Mouse (Mus musculus) heart, postnatal 0 days (tissue): ENCODE measurements around the gene Scarb2. TPM values are rescaled to one million over a fixed set of nuclear protein-coding genes. Genes with fewer than 3 reads are reported as not detected.

ENCODE experiments used
- ATAC-seq: fragments of 200-750 bp; cut with Nextera tagmentation; 2 replicates; pipeline ENCODE4 v1.8.0; 2017; ENCODE audit warnings: low read depth, moderate number of reproducible peaks, moderate library complexity; ENCODE audit not compliant: insufficient read depth
- DNase-seq: peaks from one replicate; pipeline ENCODE4 v3.0.0-alpha.2; 2016; ENCODE audit warnings: low spot score
- H3K27ac ChIP-seq: fragments of 300-500 bp; sonication (generic); 2 replicates; pipeline ENCODE4 v1.5.1; 2014; ENCODE audit warnings: low read depth, mild to moderate bottlenecking
- H3K27me3 ChIP-seq: fragments of 300-500 bp; sonication (generic); 2 replicates; pipeline ENCODE4 v1.6.1; 2014; ENCODE audit warnings: low read length, mixed read lengths; ENCODE audit not compliant: control insufficient read depth, insufficient read depth
- H3K36me3 ChIP-seq: fragments of 300-500 bp; sonication (generic); replicated peaks from 2 replicates; pipeline ENCODE4 v1.6.1; 2014; ENCODE audit warnings: low read length, mixed read lengths; ENCODE audit not compliant: control insufficient read depth, insufficient read depth
- H3K4me1 ChIP-seq: fragments of 300-500 bp; sonication (generic); 2 replicates; pipeline ENCODE4 v1.6.1; 2014; ENCODE audit warnings: antibody characterized with exemption; ENCODE audit not compliant: control insufficient read depth, insufficient read depth
- H3K4me2 ChIP-seq: fragments of 300-500 bp; sonication (generic); 2 replicates; pipeline ENCODE4 v1.6.1; 2014; ENCODE audit warnings: low read depth, mild to moderate bottlenecking, low read length, moderate library complexity
- H3K4me3 ChIP-seq: fragments of 300-500 bp; sonication (generic); 2 replicates; pipeline ENCODE4 v1.5.1; 2014; ENCODE audit warnings: low read depth, low read length
- H3K9ac ChIP-seq: fragments of 300-500 bp; sonication (generic); replicated peaks from 2 replicates; pipeline ENCODE4 v1.6.1; 2014; ENCODE audit warnings: low read depth, low read length, mixed read lengths
- H3K9me3 ChIP-seq: fragments of 300-500 bp; sonication (generic); replicated peaks from 2 replicates; pipeline ENCODE4 v1.6.1; 2016; ENCODE audit warnings: low read length; ENCODE audit not compliant: control insufficient read depth
- CTCF ChIP-seq: IDR thresholded peaks from 2 replicates; pipeline ENCODE4 v1.5.1; 2016; ENCODE audit warnings: antibody characterized with exemption, control low read depth, low read depth
- EP300 ChIP-seq: IDR thresholded peaks from 2 replicates; pipeline ENCODE4 v1.6.1; 2016; ENCODE audit warnings: antibody characterized with exemption, low read depth
- WGBS: fragments of 180-500 bp; shearing (Covaris S2); extraction: QIAGEN DNeasy Blood & Tissue Kit; methylation state at CpG from one replicate; pipeline ENCODE4 v1.1.7; 2014; 5-methylcytosine and 5-hydroxymethylcytosine counted together
- polyA plus RNA-seq: library from polyadenylated mRNA; unstranded; fragments of >200 nt; fragmentation: Nextera tagmentation; extraction: Ambion mirVana; gene quantifications from 2 replicates; pipeline ENCODE4 v1.2.1, GENCODE M21; 2015
- total RNA-seq: library from RNA; depleted of rRNA; stranded (reverse); fragments of >200 nt; gene quantifications from 2 replicates; pipeline ENCODE4 v1.2.3, GENCODE M21; 2014; ENCODE audit warnings: low replicate concordance

The Scarb2 gene
- total and polyA plus RNA-seq, 2 experiments from 2014 or later = 28.9 to 121 TPM

- ATAC-seq (peak; percentile 36), DNase-seq (no peak)
- Histone ChIP-seq H3K9me3 (no peaks in the 10 kb centered on the region), H3K9ac (peak overlapping the region; percentile 86), H3K27me3 (no peaks in the 10 kb centered on the region), H3K27ac (peak overlapping the region; percentile 84), H3K4me2 (peak overlapping the region; percentile 84), H3K36me3 (peaks cover 5% of the 10 kb centered on the region; the same call in 1 of the 2 replicates), H3K4me1 (peaks cover 7% of the 10 kb centered on the region; the same call in 1 of the 2 replicates), H3K4me3 (peak overlapping the region; percentile 97)
- TF ChIP-seq CTCF = no peak
- TF ChIP-seq EP300 = no peak
- under 1% methylated on average over 30 of the region's 39 CpGs for WGBS
These were observed 72.1 kb downstream of the Scarb2 start for GRCm38 (mm10) chr5:92434571-92434985.

- 1% methylated on average over 12 of the region's 12 CpGs for WGBS
- DNase-seq = no peak
- Histone ChIP-seq H3K27me3 (no peaks in the 10 kb centered on the region), H3K4me1 (peaks cover 7% of the 10 kb centered on the region; the same call in 1 of the 2 replicates), H3K27ac (peak overlapping the region; percentile 84; the same call in 1 of the 2 replicates), H3K4me3 (peak overlapping the region; percentile 97), H3K4me2 (peak overlapping the region; percentile 84), H3K9ac (peak overlapping the region; percentile 86), H3K36me3 (peaks cover 8% of the 10 kb centered on the region), H3K9me3 (no peaks in the 10 kb centered on the region)
- TF ChIP-seq CTCF (no peak), EP300 (no peak)
- ATAC-seq = no peak
These were observed 72.6 kb downstream of the Scarb2 start for GRCm38 (mm10) chr5:92434070-92434469.

DNA sequence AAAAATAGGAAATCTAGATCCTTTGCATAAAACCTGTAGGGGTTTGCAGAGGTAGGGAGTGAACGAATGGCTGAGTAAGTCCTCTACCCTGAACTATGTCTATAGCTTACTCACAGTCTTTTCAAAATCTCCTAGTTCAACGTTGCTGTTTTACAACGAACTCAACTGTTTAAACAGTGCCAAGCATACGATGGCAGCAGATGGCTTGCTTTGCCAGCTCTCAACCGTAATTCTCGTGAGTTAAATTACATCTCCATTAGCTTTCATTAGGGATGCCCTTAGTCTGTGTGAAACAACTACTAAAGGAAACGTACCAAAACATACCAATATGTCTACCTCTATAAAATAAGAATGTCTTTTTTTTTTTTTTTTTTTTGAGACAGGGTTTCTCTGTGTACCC lies 75.0 kb downstream of the Scarb2 start:
- no peaks in the 10 kb centered on the region for H3K27me3 ChIP-seq
- no peak for ATAC-seq
- WGBS = 80% methylated on average over 7 of the region's 7 CpGs
- peaks cover 7% of the 10 kb centered on the region; the same call in 1 of the 2 replicates for H3K4me1 ChIP-seq
- H3K9me3 ChIP-seq = no peaks in the 10 kb centered on the region
- TF ChIP-seq EP300 (no peak), CTCF (no peak)
- H3K9ac ChIP-seq = no peak overlapping the region
- DNase-seq = no peak
- peaks cover 31% of the 10 kb centered on the region for H3K36me3 ChIP-seq
- H3K4me3 ChIP-seq = no peak overlapping the region
- no peak overlapping the region for H3K27ac ChIP-seq
- no peak overlapping the region for H3K4me2 ChIP-seq

DNA sequence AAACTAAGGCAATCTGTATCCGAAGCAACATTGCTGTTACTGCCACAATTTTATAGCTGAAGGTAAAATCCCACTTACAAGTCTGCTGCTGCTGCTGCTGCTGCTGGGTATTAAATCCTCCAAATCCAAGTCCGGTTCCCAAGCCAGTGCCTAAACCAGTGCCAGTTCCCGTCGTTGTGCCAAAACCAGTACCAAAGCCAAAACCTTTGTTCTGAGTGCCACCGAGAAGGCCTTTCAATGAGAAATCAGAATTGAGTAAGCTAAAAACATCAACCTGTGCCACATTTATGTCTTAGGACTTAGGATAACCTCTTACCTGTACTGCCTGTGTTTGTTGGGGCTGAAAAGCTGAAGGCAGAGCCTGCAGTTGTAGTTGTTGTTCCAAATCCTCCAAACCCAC lies 75.9 kb downstream of the Scarb2 start:
- 86% methylated on average over 5 of the region's 5 CpGs for WGBS
- no peaks in the 10 kb centered on the region for H3K9me3 ChIP-seq
- no peaks in the 10 kb centered on the region for H3K27me3 ChIP-seq
- H3K36me3 ChIP-seq = peaks cover 34% of the 10 kb centered on the region
- DNase-seq (no peak), ATAC-seq (no peak)
- H3K27ac ChIP-seq = no peak overlapping the region
- peaks cover 7% of the 10 kb centered on the region; the same call in 1 of the 2 replicates for H3K4me1 ChIP-seq
- no peak overlapping the region for H3K4me2 ChIP-seq
- no peak overlapping the region for H3K4me3 ChIP-seq
- H3K9ac ChIP-seq = no peak overlapping the region
- TF ChIP-seq CTCF (no peak), EP300 (no peak)

- ATAC-seq = no peak
- H3K36me3 ChIP-seq = peaks cover 85% of the 10 kb centered on the region
These were observed 82.5 kb downstream of the Scarb2 start for GRCm38 (mm10) chr5:92424126-92424525.

DNA sequence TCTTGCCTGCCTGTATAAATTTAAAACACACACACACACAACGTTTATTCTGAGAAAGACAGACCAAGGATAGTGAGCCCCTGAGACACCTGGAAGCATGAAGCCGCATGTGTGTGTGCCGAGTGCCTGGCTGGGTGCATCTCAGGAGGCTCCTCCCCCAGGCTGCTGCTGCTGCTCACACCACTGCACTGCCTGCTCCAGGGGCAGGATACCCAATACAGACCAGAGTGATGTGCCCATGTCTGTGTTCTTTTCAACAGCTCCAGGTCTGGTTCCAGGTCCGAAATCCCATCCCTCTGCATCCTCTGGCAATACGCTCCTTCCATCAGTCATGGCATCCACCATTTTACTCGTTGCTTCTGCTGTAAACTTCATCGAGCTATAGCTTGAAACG lies 92.7 kb downstream of the Scarb2 start:
- no peak overlapping the region for H3K9ac ChIP-seq
- DNase-seq (no peak), ATAC-seq (no peak)
- WGBS = 80% methylated on average over 8 of the region's 8 CpGs
- no peak overlapping the region for H3K4me2 ChIP-seq
- no peaks in the 10 kb centered on the region for H3K27me3 ChIP-seq
- no peak overlapping the region for H3K27ac ChIP-seq
- peaks cover 51% of the 10 kb centered on the region for H3K36me3 ChIP-seq
- no peaks in the 10 kb centered on the region for H3K4me1 ChIP-seq
- H3K4me3 ChIP-seq = no peak overlapping the region
- H3K9me3 ChIP-seq = no peaks in the 10 kb centered on the region
- no peak for TF ChIP-seq CTCF
- no peak for TF ChIP-seq EP300

More at GRCm38 (mm10) chr5:92424126-92424525, 82.5 kb downstream of the Scarb2 start:
- WGBS = 88% methylated on average over 11 of the region's 11 CpGs
- Histone ChIP-seq H3K9me3 (no peaks in the 10 kb centered on the region), H3K4me1 (no peaks in the 10 kb centered on the region), H3K4me3 (no peak overlapping the region), H3K9ac (no peak overlapping the region), H3K27ac (no peak overlapping the region), H3K4me2 (no peak overlapping the region), H3K27me3 (no peaks in the 10 kb centered on the region)
- TF ChIP-seq CTCF (no peak), EP300 (no peak)
- no peak for DNase-seq
